Mouse (Mus musculus) intestine, embryonic 15.5 days (tissue): ENCODE results near the gene Nipal3. TPM values are rescaled to one million over a fixed set of nuclear protein-coding genes. Genes with fewer than 3 reads are reported as not detected.

Source experiments
- ATAC-seq: fragments of 200-750 bp; cut with Nextera tagmentation; 2 replicates; pipeline ENCODE4 v1.8.0; 2017; ENCODE audit warnings: moderate TSS enrichment, moderate library complexity
- H3K27ac ChIP-seq: fragments of 300-500 bp; sonication (generic); 2 replicates; pipeline ENCODE4 v1.5.1; 2015; ENCODE audit warnings: mild to moderate bottlenecking, inconsistent platforms
- H3K27me3 ChIP-seq: fragments of 300-500 bp; sonication (generic); replicated peaks from 2 replicates; pipeline ENCODE4 v1.6.1; 2015; ENCODE audit warnings: inconsistent platforms
- H3K36me3 ChIP-seq: fragments of 300-500 bp; sonication (generic); 2 replicates; pipeline ENCODE4 v1.6.1; 2015; ENCODE audit warnings: inconsistent platforms
- H3K4me1 ChIP-seq: fragments of 300-500 bp; sonication (generic); replicated peaks from 2 replicates; pipeline ENCODE4 v1.6.1; 2015; ENCODE audit warnings: inconsistent platforms
- H3K4me2 ChIP-seq: fragments of 300-500 bp; sonication (generic); replicated peaks from 2 replicates; pipeline ENCODE4 v1.6.1; 2015; ENCODE audit warnings: mild to moderate bottlenecking, inconsistent platforms
- H3K4me3 ChIP-seq: fragments of 300-500 bp; sonication (generic); replicated peaks from 2 replicates; pipeline ENCODE4 v1.5.1; 2015; ENCODE audit warnings: inconsistent platforms
- H3K9ac ChIP-seq: fragments of 300-500 bp; sonication (generic); 2 replicates; pipeline ENCODE4 v1.6.1; 2015; ENCODE audit warnings: inconsistent platforms
- H3K9me3 ChIP-seq: fragments of 300-500 bp; sonication (generic); 2 replicates; pipeline ENCODE4 v1.6.1; 2016; ENCODE audit warnings: inconsistent platforms
- WGBS: fragments of 180-500 bp; shearing (Covaris S2); methylation state at CpG from one replicate; pipeline ENCODE4 v1.1.7; 2015; 5-methylcytosine and 5-hydroxymethylcytosine counted together
- polyA plus RNA-seq: library from polyadenylated mRNA; unstranded; fragments of >200 nt; fragmentation: Nextera tagmentation; extraction: Ambion mirVana; gene quantifications from 2 replicates; pipeline ENCODE4 v1.2.1, GENCODE M21; 2015

Nipal3 gene
- polyA plus RNA-seq, 1 experiment from 2014 or later, result 6.4 TPM

DNA sequence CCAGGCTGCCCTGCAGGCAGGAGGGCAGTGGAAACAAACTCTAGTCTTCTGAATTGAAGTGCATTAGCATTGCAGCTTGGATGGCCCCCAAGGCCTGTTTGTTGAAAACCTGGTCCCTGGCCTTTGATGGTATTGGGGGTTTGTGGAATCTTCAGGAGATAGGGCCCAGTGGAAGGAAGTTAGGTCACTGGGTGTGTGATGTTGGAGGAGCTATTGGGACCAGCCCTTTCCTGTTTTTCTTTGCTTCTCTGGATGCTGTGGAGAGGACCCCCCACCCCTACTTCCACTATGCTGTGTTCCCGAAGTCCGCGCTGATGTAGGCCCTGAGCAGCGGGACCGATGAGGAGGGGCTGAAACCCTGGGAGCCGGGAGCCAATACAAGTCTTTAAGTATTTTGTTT is 3.3 kb upstream of the Nipal3 start:
- WGBS, result 80% methylated on average over 6 of the region's 6 CpGs
- H3K9me3 ChIP-seq, result no peaks in the 10 kb centered on the region
- no peak overlapping the region for H3K27ac ChIP-seq
- no peak overlapping the region for H3K4me3 ChIP-seq
- no peak overlapping the region for H3K9ac ChIP-seq
- H3K27me3 ChIP-seq, result no peaks in the 10 kb centered on the region
- ATAC-seq, result no peak
- H3K4me1 ChIP-seq, result peaks cover 13% of the 10 kb centered on the region
- H3K36me3 ChIP-seq, result no peaks in the 10 kb centered on the region
- no peak overlapping the region for H3K4me2 ChIP-seq

DNA sequence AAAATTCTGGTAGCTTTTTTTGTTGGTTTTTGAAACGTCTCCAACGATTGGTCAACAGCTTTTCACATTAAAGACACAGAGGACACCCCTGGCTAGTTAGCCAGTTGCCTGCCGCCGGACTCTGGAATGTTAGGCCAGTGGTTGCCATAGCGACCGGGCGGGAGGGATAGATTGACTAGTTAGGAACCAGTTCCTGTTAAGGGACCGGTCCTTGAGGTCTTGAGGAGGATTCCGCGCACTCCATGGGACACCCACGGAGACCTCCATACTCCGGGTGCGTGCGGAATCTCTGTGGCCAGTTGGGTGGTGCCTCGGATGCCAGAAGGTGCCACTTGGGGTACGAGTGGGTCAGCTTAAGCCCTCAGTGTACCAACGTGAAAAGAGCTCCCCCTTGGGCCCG is 972 bp upstream of the Nipal3 start:
- Histone ChIP-seq H3K27me3 (no peaks in the 10 kb centered on the region), H3K9ac (no peak overlapping the region), H3K4me1 (peaks cover 13% of the 10 kb centered on the region), H3K36me3 (no peaks in the 10 kb centered on the region), H3K4me3 (no peak overlapping the region), H3K9me3 (no peaks in the 10 kb centered on the region), H3K4me2 (peak overlapping the region; percentile 94; the same call in 1 of the 2 replicates), H3K27ac (no peak overlapping the region)
- ATAC-seq, result no peak
- WGBS, result 21% methylated on average over 18 of the region's 18 CpGs

DNA sequence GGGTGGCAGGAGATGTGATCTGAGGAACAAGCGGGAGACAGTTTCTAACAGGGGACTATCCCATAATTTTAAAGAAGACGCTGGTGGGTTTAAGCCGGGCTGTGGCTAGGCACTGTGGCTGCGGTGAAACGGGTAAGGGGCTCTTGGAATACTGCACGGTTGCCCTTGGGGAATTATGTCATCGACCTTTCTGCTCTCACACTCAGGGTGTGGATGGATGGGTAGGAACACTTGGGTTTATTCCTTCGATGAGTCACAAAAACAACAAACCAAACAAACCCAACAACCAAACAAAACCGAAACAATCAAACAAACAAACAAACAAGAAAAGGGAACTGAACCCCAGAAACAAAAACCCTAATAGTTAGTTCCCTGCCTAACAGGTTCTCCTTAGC is 556 bp upstream of the Nipal3 start:
- H3K27ac ChIP-seq, result no peak overlapping the region
- ATAC-seq, result no peak
- H3K4me2 ChIP-seq, result peak overlapping the region; percentile 94
- no peaks in the 10 kb centered on the region for H3K9me3 ChIP-seq
- WGBS, result 10% methylated on average over 9 of the region's 9 CpGs
- peak overlapping the region; percentile 72 for H3K4me3 ChIP-seq
- peaks cover 13% of the 10 kb centered on the region for H3K4me1 ChIP-seq
- H3K27me3 ChIP-seq, result no peaks in the 10 kb centered on the region
- no peak overlapping the region for H3K9ac ChIP-seq
- H3K36me3 ChIP-seq, result no peaks in the 10 kb centered on the region

DNA sequence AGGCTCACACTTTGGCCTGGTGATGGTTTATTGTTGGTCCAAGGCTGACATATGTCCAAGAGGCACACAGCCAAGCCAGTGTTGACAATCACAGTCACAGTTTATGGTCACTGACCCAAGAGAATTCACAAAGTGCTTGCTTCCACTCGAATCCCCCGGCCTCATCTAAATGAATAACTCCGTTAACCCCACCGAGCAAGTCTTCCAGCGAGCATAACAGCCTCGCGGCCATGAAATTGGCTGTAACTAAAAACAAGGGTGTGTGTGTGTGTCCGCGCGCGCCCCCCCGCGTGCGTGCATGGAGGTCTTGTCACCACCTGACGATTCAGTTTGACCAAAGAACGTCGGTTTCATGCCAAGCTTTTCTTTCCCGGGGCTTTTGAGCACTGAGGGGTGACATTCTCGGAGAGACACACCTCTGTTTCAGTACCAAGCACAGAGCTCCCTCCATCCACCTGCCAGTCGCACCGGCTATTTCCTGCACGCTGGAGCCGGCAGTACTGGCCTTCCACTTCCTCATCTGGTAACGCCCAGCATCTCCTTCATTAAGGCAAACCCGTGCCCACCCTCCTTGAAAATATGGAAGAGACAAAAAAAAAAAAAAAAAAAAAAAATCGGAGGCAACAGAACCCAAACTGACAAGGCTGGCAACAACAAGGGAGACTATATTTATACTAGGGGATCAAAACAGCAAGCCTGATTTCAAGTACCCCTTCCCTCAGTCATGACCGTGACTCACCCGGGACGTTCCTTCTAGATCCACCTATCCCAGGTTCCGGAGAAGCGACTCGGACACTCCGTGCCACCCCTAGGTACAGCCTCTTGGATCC is 932 bp downstream of the Nipal3 start:
- H3K4me3 ChIP-seq, result peak overlapping the region; percentile 72
- peak overlapping the region; percentile 66 for H3K27ac ChIP-seq
- peak overlapping the region; percentile 42 for H3K9ac ChIP-seq
- ATAC-seq, result peak; percentile 56
- no peaks in the 10 kb centered on the region; the same call in 1 of the 2 replicates for H3K36me3 ChIP-seq
- H3K27me3 ChIP-seq, result no peaks in the 10 kb centered on the region
- peak overlapping the region; percentile 94 for H3K4me2 ChIP-seq
- H3K9me3 ChIP-seq, result no peaks in the 10 kb centered on the region
- under 1% methylated on average over 33 of the region's 33 CpGs for WGBS
- peaks cover 13% of the 10 kb centered on the region for H3K4me1 ChIP-seq

DNA sequence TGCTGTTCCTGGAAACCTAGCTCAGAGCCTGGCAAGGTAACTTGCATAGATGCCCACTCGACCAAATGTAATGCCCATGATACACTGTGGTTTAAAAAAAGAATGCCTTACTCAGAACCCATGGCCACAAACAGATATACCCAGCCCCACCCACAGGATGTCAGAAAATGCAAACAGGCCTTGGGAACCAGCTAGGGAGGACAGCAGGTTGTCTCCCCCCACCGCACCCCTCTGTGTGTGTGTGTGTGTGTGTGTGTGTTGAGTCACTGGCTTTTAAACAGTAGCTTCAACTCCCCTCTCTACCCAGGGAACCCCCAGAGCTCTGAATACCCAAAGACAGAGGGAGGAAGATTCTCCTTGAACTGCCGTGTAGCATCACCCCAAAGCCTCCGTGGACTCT is 1.6 kb downstream of the Nipal3 start:
- Histone ChIP-seq H3K27ac (no peak overlapping the region), H3K4me1 (peaks cover 13% of the 10 kb centered on the region), H3K27me3 (no peaks in the 10 kb centered on the region), H3K4me3 (peak overlapping the region; percentile 72), H3K9me3 (no peaks in the 10 kb centered on the region), H3K9ac (0 out of 2 replicates have a peak overlapping the region, but pooled peaks have one; percentile 42), H3K4me2 (peak overlapping the region; percentile 94), H3K36me3 (no peaks in the 10 kb centered on the region; the same call in 1 of the 2 replicates)
- ATAC-seq, result no peak
- WGBS, result 51% methylated on average over 4 of the region's 4 CpGs

DNA sequence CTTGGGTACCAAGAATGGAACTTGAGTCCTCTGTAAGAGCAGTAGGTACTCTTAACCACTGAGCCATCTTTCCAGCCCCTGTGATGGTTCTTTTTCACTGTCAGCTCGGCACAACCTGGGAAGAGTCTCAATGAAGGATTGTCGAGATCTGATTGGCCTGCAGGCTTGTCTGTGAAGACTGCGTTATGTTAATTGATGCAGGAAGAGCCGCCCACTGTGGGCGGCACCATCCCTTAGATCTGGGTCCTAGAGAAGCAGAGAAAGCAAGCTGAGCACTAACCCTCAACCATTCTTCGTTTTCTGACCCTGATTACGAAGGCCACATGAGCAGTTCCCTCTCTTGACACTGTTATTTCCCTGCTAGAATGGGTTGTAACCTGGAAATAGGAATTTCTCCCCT is 5.6 kb downstream of the Nipal3 start:
- WGBS, result 91% methylated on average over 7 of the region's 7 CpGs
- H3K27ac ChIP-seq, result no peak overlapping the region
- H3K27me3 ChIP-seq, result no peaks in the 10 kb centered on the region
- H3K9ac ChIP-seq, result no peak overlapping the region
- no peak overlapping the region for H3K4me2 ChIP-seq
- no peaks in the 10 kb centered on the region; the same call in 1 of the 2 replicates for H3K36me3 ChIP-seq
- H3K4me1 ChIP-seq, result peaks cover 6% of the 10 kb centered on the region; the same call in 1 of the 2 replicates
- no peak overlapping the region for H3K4me3 ChIP-seq
- no peak for ATAC-seq
- H3K9me3 ChIP-seq, result no peaks in the 10 kb centered on the region

DNA sequence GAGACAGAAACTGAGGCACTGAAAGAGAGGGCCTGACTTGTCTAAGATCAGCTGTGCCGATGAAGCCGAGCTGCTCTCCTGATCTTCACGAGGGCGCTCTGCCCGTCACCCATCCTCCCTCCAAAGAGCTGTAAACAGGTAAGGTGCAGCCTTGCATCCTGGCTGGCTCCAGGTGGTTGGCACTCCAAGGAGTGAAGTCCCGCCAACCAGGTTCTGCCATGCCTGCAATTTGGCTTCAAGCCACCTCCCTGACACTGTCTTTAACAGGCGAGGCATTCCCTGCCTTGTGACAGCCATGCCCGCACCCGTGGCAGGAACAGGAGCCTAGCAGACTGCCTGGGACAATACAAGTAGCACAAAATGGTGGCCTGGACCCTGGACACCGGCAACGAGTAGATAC is 8.5 kb downstream of the Nipal3 start:
- 91% methylated on average over 11 of the region's 11 CpGs for WGBS
- no peaks in the 10 kb centered on the region for H3K27me3 ChIP-seq
- no peaks in the 10 kb centered on the region for H3K4me1 ChIP-seq
- H3K9me3 ChIP-seq, result no peaks in the 10 kb centered on the region
- H3K9ac ChIP-seq, result no peak overlapping the region
- H3K27ac ChIP-seq, result no peak overlapping the region
- no peak for ATAC-seq
- no peak overlapping the region for H3K4me3 ChIP-seq
- no peaks in the 10 kb centered on the region; the same call in 1 of the 2 replicates for H3K36me3 ChIP-seq
- H3K4me2 ChIP-seq, result no peak overlapping the region

DNA sequence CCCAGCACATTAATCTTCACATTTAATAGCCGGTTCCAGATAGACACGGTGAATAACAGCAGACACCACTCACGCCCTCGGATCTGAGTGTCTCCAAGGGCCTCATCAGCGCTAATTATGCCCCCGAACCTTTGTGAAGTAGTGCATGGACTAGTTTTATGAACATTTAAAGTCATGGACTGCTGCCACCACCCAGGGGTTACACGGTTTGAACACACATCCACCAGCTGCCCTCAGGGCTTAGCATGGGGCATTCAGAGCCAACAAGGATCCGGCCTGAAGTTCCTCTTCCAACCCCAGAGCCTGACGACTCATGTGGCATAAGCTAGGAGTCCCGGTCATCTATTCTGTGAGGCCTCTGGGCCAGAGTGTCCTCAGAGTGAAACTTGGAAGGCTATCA is 9.8 kb downstream of the Nipal3 start:
- Histone ChIP-seq H3K4me3 (no peak overlapping the region), H3K36me3 (no peaks in the 10 kb centered on the region; the same call in 1 of the 2 replicates), H3K27me3 (no peaks in the 10 kb centered on the region), H3K9me3 (no peaks in the 10 kb centered on the region), H3K4me1 (no peaks in the 10 kb centered on the region), H3K9ac (no peak overlapping the region), H3K27ac (no peak overlapping the region), H3K4me2 (no peak overlapping the region)
- 0 out of 2 replicates have a peak, but pooled peaks have one; percentile 28 for ATAC-seq
- 51% methylated on average over 10 of the region's 10 CpGs for WGBS

DNA sequence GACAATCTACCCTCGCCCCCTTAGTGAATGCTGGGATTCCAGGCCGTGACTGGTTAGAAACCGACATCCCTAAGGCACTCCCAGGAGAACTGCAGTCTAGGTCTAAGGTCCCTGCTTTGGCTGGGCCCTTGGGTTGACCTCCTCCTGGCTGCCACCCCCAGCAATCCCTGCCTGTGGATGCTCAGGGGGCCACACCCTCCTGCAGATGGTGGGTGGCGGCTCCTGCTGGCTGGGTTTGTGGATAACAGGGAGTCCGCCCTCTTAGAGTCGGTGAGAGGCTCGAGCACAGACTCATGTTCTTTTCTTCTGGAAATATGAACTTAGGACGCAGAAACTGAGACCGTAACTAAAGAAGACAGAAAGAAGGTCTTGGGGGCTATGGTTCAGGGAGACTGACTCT is 14.5 kb downstream of the Nipal3 start:
- WGBS, result 81% methylated on average over 9 of the region's 9 CpGs
- ATAC-seq, result no peak
- Histone ChIP-seq H3K9me3 (no peaks in the 10 kb centered on the region), H3K27me3 (no peaks in the 10 kb centered on the region), H3K4me1 (no peaks in the 10 kb centered on the region), H3K4me2 (no peak overlapping the region), H3K36me3 (no peaks in the 10 kb centered on the region), H3K4me3 (no peak overlapping the region), H3K27ac (no peak overlapping the region), H3K9ac (no peak overlapping the region)

DNA sequence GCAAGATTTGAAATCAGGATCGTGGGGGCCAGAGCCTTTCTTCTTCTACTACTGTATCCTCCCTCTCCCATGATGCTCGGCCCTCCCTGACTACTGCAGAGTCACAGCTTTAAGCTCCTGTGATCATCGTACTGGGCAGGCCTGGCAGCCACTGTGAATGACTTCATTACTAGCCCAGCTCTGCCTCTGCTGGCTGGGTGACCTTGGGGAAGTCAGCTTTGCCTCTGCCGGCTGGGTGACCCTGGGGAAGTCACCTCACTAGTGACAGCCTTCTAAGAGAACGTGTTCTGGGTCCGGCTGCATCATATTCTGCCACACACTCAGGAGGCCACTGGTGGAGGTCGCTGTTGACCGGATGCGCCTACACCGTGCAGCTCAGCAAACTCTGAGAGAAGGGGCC is 17.0 kb downstream of the Nipal3 start:
- Histone ChIP-seq H3K27ac (no peak overlapping the region), H3K4me2 (no peak overlapping the region), H3K36me3 (no peaks in the 10 kb centered on the region), H3K4me3 (no peak overlapping the region), H3K4me1 (no peaks in the 10 kb centered on the region), H3K9ac (no peak overlapping the region), H3K27me3 (no peaks in the 10 kb centered on the region), H3K9me3 (no peaks in the 10 kb centered on the region)
- ATAC-seq, result no peak
- WGBS, result 85% methylated on average over 10 of the region's 10 CpGs

DNA sequence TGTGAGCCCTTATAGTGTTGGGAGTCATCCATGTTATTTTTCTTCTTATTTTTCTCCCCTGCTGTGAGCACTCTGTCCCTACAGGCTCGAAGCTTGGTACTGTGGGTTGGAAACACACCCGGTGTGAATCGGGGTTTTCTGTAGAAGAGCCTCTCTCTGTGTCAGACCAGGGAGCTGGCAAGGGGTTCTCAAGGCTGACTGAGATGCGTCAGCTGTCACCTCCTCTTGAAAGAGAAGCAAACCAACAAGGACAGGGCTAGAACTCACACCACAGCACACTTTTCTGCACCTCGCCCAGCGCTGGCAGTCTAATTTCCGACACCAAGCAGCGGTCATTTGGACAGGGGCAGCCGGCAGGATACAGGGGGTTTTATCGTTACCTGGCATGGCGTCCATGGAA is 31.4 kb downstream of the Nipal3 start:
- H3K4me2 ChIP-seq, result no peak overlapping the region
- no peak overlapping the region for H3K9ac ChIP-seq
- H3K36me3 ChIP-seq, result no peaks in the 10 kb centered on the region
- H3K9me3 ChIP-seq, result no peaks in the 10 kb centered on the region
- ATAC-seq, result no peak
- H3K4me3 ChIP-seq, result no peak overlapping the region
- no peak overlapping the region for H3K27ac ChIP-seq
- H3K4me1 ChIP-seq, result no peaks in the 10 kb centered on the region
- WGBS, result 94% methylated on average over 11 of the region's 11 CpGs
- no peaks in the 10 kb centered on the region for H3K27me3 ChIP-seq

DNA sequence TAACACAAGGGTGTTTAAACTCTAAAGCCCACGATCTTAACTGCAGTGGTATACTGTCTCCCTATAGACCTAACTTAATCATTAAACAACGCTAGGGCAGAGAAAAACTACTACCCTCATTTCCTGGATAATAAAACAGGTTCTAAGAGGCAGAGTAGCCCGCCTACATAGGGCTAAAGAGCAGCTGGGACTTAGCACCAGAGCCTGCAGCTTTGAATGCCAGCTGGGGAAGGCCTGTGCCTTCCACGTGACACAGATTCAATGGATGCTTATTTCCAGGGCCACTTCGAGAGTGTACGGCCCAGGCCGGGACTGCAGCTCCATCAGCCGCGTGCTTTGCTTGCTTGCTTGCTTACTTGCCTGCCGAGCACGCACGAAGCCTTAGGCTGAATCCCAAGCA is 41.3 kb downstream of the Nipal3 start:
- Histone ChIP-seq H3K4me1 (peaks cover 34% of the 10 kb centered on the region), H3K27me3 (no peaks in the 10 kb centered on the region), H3K9ac (no peak overlapping the region), H3K9me3 (no peaks in the 10 kb centered on the region), H3K4me3 (no peak overlapping the region), H3K36me3 (no peaks in the 10 kb centered on the region), H3K4me2 (peak overlapping the region; percentile 30), H3K27ac (peak overlapping the region; percentile 86)
- WGBS, result 29% methylated on average over 12 of the region's 12 CpGs
- peak; percentile 95 for ATAC-seq

DNA sequence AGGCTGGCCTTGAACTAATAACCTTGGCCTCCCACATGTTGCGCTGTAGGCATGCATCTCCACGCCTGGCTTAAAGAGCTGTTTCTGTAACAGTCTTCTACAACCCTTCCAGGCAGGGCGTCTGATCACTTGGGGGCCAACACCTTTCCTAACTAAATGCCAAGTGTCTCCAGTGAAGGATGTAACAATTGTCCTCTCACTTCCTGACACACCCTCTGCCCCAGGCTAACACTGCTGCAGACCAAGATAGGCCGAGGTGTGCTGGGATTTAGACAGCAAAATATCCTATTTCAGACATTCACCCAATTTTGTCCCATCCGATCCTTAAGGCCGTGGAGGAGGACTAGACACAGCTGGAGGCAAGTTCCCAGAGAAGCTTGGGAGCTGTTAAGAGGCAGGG is 41.7 kb downstream of the Nipal3 start:
- Histone ChIP-seq H3K4me1 (peaks cover 34% of the 10 kb centered on the region), H3K27ac (peak overlapping the region; percentile 86), H3K9me3 (no peaks in the 10 kb centered on the region), H3K4me3 (no peak overlapping the region), H3K4me2 (no peak overlapping the region; the same call in 1 of the 2 replicates), H3K9ac (no peak overlapping the region), H3K36me3 (no peaks in the 10 kb centered on the region), H3K27me3 (no peaks in the 10 kb centered on the region)
- peak; percentile 82 for ATAC-seq
- 48% methylated on average over 6 of the region's 6 CpGs for WGBS
